Mouse (Mus musculus): ENCODE data around the gene Utp11. TPM values are rescaled to one million over a fixed set of nuclear protein-coding genes. Genes with fewer than 3 reads are reported as not detected.
"Not testable (repeated sequence)": the region's sequence is repeated elsewhere in the genome, so short reads cannot be mapped to it uniquely, and the experiment has no call there.

The Utp11 gene
- polyA plus RNA-seq, 1 experiment from 2014 or later = 37.4 TPM

DNA sequence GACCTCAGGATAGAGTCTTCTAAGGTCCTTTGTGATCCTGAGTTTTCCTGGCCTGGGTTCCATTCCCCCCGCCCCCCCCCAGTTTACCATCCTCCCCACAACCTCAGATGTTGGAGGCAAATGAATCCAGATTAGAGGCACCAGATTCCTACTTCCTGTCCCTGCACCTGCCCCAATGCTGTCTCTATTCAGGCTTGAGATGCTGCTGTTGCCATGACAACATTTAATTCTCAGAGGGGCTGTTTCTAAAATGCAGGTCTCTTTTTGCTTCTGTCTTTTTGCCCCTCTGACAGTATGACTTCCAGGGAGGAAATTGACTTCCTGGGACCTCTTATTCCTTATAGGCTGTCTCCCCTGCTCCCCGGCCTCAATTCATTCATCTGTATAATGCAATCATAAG lies 43.6 kb upstream of the Utp11 start:
- Histone ChIP-seq H3K9me3 (ENCODE audit: low read length) (no peaks in the 10 kb centered on the region), H3K4me1 (ENCODE audit: insufficient read depth, low read depth, low read length) (0 out of 2 replicates have a peak, but pooled peaks cover 1% of the 10 kb centered on the region), H3K4me3 (ENCODE audit: low read depth, low read length) (no peak overlapping the region), H3K36me3 (ENCODE audit: insufficient read depth, low read length) (0 out of 2 replicates have a peak, but pooled peaks cover 3% of the 10 kb centered on the region), H3K4me2 (replicated peaks; ENCODE audit: low read depth, low read length) (no peak overlapping the region), H3K27me3 (replicated peaks; ENCODE audit: insufficient read depth, low read length) (no peaks in the 10 kb centered on the region), H3K9ac (replicated peaks; ENCODE audit: low read depth) (no peak overlapping the region), H3K27ac (ENCODE audit: low read length) (no peak overlapping the region)
- DNase-seq (ENCODE audit: low spot score) (no peak), ATAC-seq (no peak)
- no peak for TF ChIP-seq EP300 (IDR thresholded peaks at IDR 0.05)
- TF ChIP-seq CTCF (IDR thresholded peaks at IDR 0.05) = no peak
- WGBS = 55% methylated on average over 2 of the region's 2 CpGs

DNA sequence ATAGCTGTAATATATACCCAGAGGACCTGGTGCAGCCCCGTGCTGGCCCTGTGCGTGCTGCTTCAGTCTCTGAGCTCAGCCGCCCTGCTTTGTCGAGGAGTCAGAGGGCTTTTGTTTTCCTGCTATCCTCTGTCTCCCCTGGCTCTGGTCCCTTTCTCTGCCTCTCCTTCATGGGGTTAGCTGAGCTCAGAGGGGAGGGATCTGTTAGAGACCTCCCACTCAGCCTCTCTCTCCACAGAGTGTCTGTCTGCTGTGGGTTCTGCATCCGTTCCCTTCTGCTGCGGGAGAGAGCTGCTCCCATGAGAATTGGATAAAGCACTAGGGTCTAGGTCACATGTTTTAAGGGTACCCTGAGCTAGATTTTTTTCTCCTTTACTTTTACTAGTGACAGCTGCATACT lies 32.7 kb upstream of the Utp11 start:
- whole genome bisulfite sequencing = 89% methylated on average over 6 of the region's 6 CpGs
- Histone ChIP-seq H3K27ac (ENCODE audit: low read length) (no peak overlapping the region), H3K9me3 (ENCODE audit: low read length) (no peaks in the 10 kb centered on the region), H3K4me3 (ENCODE audit: low read depth, low read length) (no peak overlapping the region), H3K4me2 (replicated peaks; ENCODE audit: low read depth, low read length) (no peak overlapping the region), H3K36me3 (ENCODE audit: insufficient read depth, low read length) (peaks cover 66% of the 10 kb centered on the region), H3K9ac (replicated peaks; ENCODE audit: low read depth) (no peak overlapping the region), H3K27me3 (replicated peaks; ENCODE audit: insufficient read depth, low read length) (no peaks in the 10 kb centered on the region), H3K4me1 (ENCODE audit: insufficient read depth, low read depth, low read length) (no peaks in the 10 kb centered on the region)
- no peak for ATAC-seq
- DNase-seq (ENCODE audit: low spot score) = no peak
- no peak for TF ChIP-seq CTCF (IDR thresholded peaks at IDR 0.05)
- TF ChIP-seq EP300 (IDR thresholded peaks at IDR 0.05) = no peak

DNA sequence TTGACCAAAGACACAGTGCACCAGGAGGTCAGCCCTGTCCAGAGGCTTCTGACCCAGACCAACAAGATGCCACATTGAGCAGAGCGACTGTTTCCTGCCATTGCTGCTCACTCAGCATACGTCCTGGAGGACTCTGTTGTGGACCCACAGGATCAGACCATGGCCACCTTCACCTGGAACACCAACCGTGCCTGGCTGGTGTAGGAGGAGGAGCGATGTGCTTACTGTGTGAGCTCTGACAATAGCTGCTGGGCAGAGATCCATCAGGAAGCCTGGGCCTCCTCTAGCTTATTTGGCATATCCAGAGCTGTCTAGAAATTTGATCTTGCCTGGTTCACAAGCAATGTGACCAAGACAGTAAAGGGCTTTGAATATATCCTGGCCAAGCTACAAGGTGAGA lies 25.7 kb upstream of the Utp11 start:
- H3K27me3 ChIP-seq (replicated peaks; ENCODE audit: insufficient read depth, low read length) = no peaks in the 10 kb centered on the region
- no peak overlapping the region for H3K4me3 ChIP-seq (ENCODE audit: low read depth, low read length)
- H3K36me3 ChIP-seq (ENCODE audit: insufficient read depth, low read length) = peaks cover 16% of the 10 kb centered on the region; the same call in 1 of the 2 replicates
- no peaks in the 10 kb centered on the region for H3K9me3 ChIP-seq (ENCODE audit: low read length)
- no peak for ATAC-seq
- H3K9ac ChIP-seq (replicated peaks; ENCODE audit: low read depth) = no peak overlapping the region
- H3K4me2 ChIP-seq (replicated peaks; ENCODE audit: low read depth, low read length) = no peak overlapping the region
- H3K4me1 ChIP-seq (ENCODE audit: insufficient read depth, low read depth, low read length) = peaks cover 5% of the 10 kb centered on the region
- no peak overlapping the region for H3K27ac ChIP-seq (ENCODE audit: low read length)
- DNase-seq (ENCODE audit: low spot score) = no peak
- TF ChIP-seq EP300 (IDR thresholded peaks at IDR 0.05) (no peak), CTCF (IDR thresholded peaks at IDR 0.05) (no peak)
- WGBS = 95% methylated on average over 4 of the region's 4 CpGs

DNA sequence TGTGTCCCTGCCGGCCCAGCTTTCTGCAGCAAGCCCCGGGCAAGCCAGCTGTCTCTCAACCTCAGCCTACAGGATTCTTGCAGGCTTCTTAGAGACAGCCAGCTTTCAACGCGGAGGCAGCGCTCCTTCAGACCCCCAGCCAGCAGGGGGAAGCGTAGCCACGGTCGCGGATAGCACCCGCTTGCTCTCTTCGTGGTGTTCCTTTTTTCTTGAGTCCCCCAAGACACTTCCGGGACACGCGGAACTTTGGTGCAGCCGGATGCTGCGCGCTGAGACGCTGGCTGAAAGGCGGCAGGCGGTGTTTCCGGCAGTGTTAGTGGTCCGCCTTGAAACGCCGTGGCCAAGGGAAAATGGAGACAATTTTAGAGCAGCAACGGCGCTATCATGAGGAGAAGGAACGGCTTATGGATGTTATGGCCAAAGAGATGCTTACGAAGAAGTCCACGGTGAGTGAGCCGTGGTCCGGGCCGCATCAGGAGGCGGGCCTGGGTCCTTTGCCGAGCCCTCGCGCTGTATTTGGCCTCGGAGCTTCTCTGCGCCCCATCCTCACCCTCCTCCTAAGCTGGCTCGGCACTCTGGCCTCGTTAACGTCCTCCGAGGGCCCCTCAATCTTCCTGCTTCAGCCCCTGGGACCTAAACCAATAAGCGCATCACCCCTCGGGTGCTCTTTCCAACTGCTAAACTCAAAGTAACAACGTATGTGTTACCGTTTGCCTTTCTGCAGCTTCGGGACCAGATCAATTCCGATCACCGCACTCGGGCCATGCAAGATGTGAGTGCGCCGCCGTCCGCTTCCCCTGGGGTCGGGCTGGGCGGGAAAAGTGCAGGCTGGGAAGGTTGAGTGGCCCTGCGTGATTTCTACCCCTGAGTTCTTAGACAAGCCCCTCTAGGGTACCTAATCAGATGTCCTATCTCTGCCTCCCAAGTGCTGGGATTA lies 21.4 kb upstream of the Utp11 start, which contains the start of gene Sf3a3:
Sf3a3 (plus strand) TSS at position 232 of the 937 bp plus-strand sequence.
- peak within 1 kb of the TSS; percentile 93 for H3K4me2 ChIP-seq (replicated peaks; ENCODE audit: low read depth, low read length)
- H3K27ac ChIP-seq (ENCODE audit: low read length) = peak within 1 kb of the TSS; percentile 32; the same call in 1 of the 2 replicates
- H3K9me3 ChIP-seq (ENCODE audit: low read length) = no peaks in the 10 kb centered on the region
- peaks cover 5% of the 10 kb centered on the region for H3K4me1 ChIP-seq (ENCODE audit: insufficient read depth, low read depth, low read length)
- peak within 1 kb of the TSS; percentile 86 for H3K9ac ChIP-seq (replicated peaks; ENCODE audit: low read depth)
- peak within 1 kb of the TSS; percentile 84 for H3K4me3 ChIP-seq (ENCODE audit: low read depth, low read length)
- peak; percentile 96 for ATAC-seq
- DNase-seq (ENCODE audit: low spot score) = peak; percentile 97
- H3K27me3 ChIP-seq (replicated peaks; ENCODE audit: insufficient read depth, low read length) = no peaks in the 10 kb centered on the region
- WGBS = under 1% methylated on average over 57 of the region's 57 CpGs
- no peaks in the 10 kb centered on the region for H3K36me3 ChIP-seq (ENCODE audit: insufficient read depth, low read length)
- TF ChIP-seq EP300 (IDR thresholded peaks at IDR 0.05) (no peak), CTCF (IDR thresholded peaks at IDR 0.05) (peak; percentile 94)

DNA sequence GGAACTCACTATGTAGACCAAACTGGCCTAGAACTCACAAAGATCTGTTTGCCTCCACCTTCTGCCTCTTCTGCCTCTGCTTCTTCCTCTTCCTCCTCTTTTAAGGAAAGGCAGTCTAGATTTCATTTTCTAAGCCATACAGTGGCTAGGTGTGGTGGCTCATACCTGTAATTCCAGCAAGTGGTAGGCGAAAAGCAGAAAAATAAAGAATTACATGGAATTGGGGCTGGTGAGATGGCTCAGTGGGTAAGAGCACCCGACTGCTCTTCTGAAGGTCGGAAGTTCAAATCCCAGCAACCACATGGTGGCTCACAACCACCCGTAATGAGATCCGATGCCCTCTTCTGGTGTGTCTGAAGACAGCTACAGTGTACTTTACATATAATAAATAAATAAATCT lies 20.4 kb upstream of the Utp11 start:
- H3K4me2 ChIP-seq (replicated peaks; ENCODE audit: low read depth, low read length); H3K4me1 ChIP-seq (ENCODE audit: insufficient read depth, low read depth, low read length); H3K27ac ChIP-seq (ENCODE audit: low read length); H3K4me3 ChIP-seq (ENCODE audit: low read depth, low read length); H3K9ac ChIP-seq (replicated peaks; ENCODE audit: low read depth); H3K27me3 ChIP-seq (replicated peaks; ENCODE audit: insufficient read depth, low read length); ATAC-seq; H3K9me3 ChIP-seq (ENCODE audit: low read length); H3K36me3 ChIP-seq (ENCODE audit: insufficient read depth, low read length); DNase-seq (ENCODE audit: low spot score): not testable (repeated sequence)
- 69% methylated on average over 4 of the region's 5 CpGs for WGBS

DNA sequence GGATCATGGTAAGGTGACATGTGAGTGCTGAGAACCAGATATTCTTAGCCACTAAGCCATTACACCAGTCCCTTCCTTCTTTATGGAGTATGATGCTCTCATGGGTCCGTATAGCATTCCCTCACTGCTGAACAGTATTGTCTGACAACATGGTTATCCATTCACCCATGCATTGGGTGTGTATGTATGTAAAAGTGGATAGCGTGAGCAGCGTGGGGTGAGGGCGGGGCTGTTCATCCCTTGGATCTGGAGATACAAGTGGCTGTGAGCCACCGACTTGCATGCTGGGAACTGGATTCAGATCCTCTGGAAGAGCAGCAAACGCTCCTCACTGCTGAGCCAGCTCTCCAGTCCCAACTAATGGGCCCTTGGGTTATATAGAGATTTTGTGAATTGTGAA lies 19.2 kb upstream of the Utp11 start:
- 77% methylated on average over 6 of the region's 6 CpGs for WGBS
- Histone ChIP-seq H3K9ac (replicated peaks; ENCODE audit: low read depth) (no peak overlapping the region), H3K4me3 (ENCODE audit: low read depth, low read length) (no peak overlapping the region), H3K36me3 (ENCODE audit: insufficient read depth, low read length) (no peaks in the 10 kb centered on the region), H3K27ac (ENCODE audit: low read length) (no peak overlapping the region), H3K9me3 (ENCODE audit: low read length) (no peaks in the 10 kb centered on the region), H3K4me2 (replicated peaks; ENCODE audit: low read depth, low read length) (no peak overlapping the region), H3K4me1 (ENCODE audit: insufficient read depth, low read depth, low read length) (peaks cover 9% of the 10 kb centered on the region), H3K27me3 (replicated peaks; ENCODE audit: insufficient read depth, low read length) (no peaks in the 10 kb centered on the region)
- DNase-seq (ENCODE audit: low spot score) (no peak), ATAC-seq (no peak)
- TF ChIP-seq EP300 (IDR thresholded peaks at IDR 0.05) (no peak), CTCF (IDR thresholded peaks at IDR 0.05) (no peak)
